Mouse (Mus musculus) G1E (cell line): ENCODE data around the gene Sdc4.

Experiments used
- CTCF ChIP-seq: IDR thresholded peaks from 2 replicates; pipeline ENCODE4 v1.5.1; 2012; ENCODE audit warnings: low read depth, low read length, inconsistent platforms, mixed read lengths
- GATA1 ChIP-seq: IDR thresholded peaks from 2 replicates; pipeline ENCODE4 v1.6.1; 2012; ENCODE audit warnings: borderline replicate concordance, low read length, inconsistent platforms, mixed read lengths
- POLR2AphosphoS5 ChIP-seq: IDR thresholded peaks from 2 replicates; pipeline ENCODE4 v1.6.1; 2012; ENCODE audit warnings: low read depth, low read length, inconsistent platforms; ENCODE audit not compliant: insufficient replicate concordance
- TAL1 ChIP-seq: conservative IDR thresholded peaks from 2 replicates; pipeline ENCODE4 v1.6.1; 2012; ENCODE audit warnings: low read depth, low read length, inconsistent platforms, mixed read lengths

DNA sequence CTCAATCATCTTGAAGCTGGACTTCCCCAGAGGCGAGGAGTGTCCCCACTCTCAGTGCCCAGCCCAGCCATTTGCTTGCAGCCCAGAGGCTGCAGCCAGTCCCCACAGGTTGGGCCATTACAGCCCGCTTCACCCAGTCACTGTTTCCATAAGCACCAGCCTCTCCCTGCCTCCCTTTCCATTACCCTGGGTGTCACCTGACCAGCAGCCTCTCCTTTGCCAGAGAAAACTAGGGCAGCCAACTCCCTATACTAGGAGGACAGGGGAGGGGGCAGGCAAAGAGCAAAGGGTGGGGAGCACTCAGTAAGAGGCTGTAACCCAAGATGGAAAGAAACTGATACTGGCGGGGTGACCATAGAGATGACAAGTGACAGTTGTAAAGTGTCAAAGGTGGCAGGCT is 6.7 kb downstream of the Sdc4 start:
- TF ChIP-seq GATA1 (no peak), CTCF (no peak), TAL1 (no peak), POLR2AphosphoS5 (no peak)
